Mouse (Mus musculus) testis, postnatal 10 days (tissue): ENCODE measurements around the gene Gm11096.
A peak's percentile ranks its signal among the peaks of the same experiment; 100 is the strongest.

Source experiments
- DNase-seq: peaks from one replicate; pipeline ENCODE4 v3.0.0; 2021; ENCODE audit warnings: low spot score

Gm11096 gene

DNA sequence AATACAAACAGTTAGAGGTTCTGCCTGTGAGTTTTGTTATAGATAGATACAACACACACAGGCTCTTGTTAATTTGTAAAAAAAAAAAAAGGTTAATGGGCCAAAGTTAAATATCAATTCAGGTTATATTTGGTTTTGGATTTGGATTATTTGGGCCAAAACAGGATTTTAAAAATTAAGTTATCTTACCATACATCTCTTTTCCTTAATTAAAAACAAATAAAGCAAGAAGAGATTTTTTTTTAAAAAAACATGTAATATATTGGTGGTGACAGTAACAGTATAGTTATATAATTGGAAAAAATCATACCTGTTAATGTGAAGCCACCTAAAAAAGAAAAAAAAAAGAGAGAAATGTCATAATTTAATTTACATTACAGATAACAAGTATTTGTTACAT lies at the start of gene Gm11096:
Gene Gm11096 (plus strand): TSS at position 301 of the 400 bp plus-strand sequence.
- no peak for DNase-seq

DNA sequence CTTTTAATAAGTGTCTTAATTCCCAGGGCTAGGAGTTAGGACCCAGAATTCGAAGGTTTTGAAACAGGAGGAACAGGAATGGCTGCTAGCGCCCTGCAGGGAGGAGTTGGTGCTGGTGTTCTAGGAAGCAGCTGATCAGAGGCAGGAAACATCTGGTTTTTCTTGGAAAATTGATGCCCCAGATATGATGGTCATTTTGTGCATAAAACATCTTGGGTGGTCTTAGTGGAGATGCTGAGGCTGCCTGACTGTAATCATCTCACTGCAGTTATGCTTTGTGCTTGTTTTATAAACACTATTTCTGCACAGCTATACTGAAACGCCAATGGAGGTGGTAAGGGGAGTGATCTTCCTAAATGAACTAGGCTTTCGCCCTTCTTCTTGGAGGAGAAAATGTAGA lies 48.5 kb upstream of the Gm11096 start:
- DNase-seq: no peak

DNA sequence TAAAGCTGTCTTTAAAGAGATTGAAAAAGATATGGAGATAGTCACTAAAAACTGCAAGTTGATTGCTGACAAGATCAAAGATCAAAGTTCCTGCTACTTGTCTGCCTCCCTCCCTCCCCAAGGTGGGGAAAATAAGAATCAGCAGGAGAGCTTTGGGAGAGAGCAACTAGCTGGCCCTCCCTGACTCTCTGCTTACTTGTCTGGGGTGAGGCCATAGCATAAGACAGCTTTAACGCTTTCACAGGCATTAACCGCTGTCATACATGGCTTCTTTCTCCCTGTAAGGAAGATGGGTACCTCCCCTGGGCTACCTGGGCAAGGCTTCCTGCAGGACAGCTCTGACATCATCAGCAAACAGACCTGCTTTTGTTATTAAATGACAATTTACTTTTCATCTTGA lies 47.4 kb upstream of the Gm11096 start:
- DNase-seq: no peak

DNA sequence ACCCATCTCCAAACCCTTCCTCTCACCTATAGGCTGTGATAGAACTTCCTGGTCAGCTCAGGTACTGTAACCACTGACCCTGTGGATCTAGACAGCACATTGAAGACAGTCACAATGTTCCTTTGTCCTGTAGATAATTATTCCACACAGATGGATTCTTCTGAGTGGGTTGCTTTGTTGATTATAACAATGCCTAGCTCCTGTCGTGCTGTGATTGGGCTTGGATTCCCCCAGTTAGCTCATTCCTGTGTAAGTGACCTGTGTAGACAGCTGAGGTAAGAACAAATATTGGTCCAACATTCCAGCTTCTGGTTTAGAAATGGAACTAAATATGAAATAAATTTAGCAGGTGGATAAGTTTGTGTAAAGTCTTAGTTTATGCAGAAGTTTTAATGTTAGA lies 44.1 kb upstream of the Gm11096 start:
- no peak for DNase-seq

DNA sequence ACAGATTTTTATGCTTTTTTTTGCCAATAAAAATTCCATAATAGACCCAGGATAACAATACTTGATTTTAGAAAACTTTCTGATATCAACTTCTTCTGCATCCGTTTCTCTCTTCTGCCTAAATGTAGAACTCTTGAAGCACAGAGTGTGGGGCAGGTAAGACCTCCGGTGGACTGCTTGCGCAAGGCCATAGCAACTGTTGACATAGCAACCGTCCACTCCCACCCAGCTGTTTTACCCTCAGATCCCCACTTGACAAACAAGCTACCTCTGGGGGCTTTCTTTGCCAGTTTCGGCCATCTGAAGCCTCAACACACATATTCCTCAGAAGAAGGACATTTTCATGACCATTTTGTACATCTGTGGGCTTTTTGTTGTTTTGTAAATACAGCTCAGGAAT lies 41.2 kb upstream of the Gm11096 start:
- DNase-seq: no peak

DNA sequence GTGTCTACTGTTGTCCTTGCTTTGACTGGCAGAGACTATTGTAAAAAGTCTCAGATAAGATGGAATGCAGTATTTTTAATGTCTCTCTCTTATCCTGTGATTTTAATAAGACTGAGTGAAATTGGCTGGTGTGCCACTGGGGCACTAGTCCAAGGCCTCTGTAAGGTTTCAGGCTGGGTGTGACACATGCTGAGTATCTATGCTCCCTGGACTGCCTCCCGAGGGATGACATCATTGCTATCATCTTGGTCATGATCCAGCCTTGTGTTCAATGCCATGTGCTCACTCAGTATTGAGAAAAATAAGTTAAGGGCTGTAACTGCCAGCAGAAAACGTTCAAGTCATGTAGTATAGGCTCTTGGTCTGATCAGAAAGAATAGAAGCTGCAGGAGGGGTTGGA lies 38.9 kb upstream of the Gm11096 start:
- peak; percentile 54 for DNase-seq

DNA sequence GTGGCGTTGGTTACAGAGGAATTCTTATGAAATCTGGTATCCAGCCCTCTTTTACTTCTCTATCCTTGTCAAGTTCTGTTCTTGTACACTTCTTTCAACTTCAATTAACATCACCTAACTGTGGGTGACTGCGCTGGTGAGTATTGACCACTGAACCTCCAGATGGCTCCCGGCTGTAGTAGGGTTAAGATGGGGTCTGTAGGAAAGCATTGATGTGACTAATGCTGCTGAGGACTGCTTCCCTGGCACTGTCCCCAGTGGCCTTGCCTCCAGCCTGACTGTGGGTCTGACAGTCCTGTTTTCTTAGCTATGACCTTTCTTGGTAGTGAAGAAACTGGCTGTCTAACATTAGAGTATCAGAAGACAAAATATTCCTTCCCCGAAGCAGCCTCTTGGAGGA lies 38.4 kb upstream of the Gm11096 start:
- DNase-seq: peak; percentile 49

DNA sequence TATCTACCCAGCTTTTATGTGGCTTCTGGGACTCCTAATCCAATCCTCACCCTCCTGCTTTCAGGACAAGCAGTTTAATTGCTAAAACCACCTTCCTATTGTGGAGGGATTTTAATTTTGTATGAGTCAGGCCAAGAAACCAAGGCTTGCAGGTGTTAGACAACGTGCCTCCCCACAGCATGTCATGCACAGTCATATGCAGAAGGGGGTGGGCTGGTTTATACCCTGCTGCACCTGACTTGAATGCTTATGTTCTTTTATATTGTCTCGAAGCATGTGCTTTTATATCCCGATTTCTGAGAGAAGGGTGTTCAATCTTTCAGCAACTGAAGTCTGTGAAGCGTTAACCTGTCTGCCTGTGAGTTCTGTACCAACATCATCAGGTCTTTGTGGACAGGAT lies 37.3 kb upstream of the Gm11096 start:
- DNase-seq: no peak

DNA sequence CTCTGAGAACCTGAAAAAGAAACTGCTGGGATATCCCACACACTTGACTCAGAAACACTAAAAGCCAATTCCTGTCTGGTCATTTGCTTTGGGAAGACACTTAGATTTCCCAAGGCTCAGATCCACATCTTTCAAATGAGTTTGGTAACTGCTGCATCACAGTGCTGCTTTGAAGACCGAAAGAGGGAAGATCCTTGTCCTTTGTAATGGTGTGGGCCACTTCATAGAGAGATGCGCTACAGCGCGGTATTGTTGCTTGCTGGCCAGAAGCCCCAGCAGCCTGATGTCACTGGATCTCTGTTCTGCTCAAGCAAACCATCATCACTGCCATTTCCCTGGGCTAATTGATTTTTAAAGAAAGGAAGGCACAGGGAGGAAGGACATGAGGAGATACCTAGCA lies 28.8 kb upstream of the Gm11096 start:
- no peak for DNase-seq

DNA sequence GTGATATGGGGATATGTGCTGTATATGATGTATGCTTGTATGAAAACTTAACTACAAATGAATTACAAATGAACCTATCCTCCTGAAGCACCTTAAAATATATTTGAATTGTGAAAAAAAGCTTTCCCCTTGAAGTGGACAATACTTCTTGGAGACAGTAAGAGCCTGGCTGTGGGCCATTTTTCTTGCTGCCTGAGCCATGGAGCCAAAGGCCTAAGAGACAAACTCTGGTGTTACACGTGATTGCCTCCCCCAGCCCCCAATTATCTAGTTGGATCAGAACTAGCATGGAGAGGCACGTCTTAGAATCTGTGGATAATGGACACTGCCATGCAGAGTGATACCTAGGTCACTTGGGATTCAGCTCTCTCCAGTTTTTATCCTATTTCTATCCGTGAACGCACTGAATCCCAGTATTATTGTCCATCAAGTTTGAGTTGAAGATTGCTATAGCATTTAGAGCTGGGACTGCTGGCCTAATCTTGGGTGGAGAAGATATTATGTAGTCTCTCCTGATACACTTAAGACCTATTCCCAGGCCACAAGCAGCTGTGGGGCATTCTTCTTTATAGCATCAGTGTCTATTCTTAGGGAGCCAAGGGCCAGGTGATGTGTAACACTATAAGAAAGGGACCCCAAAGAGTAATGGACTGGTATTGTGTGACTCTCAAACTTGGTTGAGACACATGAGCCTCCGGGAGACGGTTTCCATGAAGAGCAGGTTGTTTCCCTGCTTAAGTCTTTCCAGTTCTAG lies 25.0 kb upstream of the Gm11096 start:
- no peak for DNase-seq

DNA sequence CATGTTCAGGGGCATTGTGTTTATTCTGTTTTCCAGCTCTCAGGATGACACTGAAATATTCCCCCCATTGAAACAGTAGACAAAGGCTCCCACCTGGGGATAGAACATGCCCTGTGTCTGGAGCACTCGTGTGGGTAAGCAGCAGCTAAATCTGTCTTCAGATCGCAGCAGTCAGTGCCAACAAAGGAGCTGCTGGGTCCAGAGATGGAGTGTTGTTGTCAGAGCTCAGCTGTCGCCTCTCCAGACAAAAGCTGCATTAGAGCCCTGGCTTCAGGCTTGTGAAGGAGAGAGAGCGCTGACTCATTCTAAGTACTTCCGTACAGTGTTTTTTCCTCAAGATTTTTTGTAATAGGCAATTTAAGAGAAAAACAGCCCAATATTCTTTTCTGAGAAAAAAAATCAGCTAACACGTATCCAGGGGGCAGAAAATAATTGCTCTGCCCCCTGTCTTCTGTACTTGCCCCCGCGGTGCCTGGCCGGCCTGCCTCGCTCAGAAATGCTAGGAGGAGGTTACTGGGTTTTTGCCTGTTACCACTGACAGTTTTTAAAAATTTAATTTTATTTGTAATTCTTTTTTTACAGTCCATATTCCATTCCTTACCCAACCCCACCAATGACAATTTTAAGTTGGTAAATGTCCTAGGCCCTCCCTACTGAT lies 21.6 kb upstream of the Gm11096 start:
- DNase-seq: no peak

DNA sequence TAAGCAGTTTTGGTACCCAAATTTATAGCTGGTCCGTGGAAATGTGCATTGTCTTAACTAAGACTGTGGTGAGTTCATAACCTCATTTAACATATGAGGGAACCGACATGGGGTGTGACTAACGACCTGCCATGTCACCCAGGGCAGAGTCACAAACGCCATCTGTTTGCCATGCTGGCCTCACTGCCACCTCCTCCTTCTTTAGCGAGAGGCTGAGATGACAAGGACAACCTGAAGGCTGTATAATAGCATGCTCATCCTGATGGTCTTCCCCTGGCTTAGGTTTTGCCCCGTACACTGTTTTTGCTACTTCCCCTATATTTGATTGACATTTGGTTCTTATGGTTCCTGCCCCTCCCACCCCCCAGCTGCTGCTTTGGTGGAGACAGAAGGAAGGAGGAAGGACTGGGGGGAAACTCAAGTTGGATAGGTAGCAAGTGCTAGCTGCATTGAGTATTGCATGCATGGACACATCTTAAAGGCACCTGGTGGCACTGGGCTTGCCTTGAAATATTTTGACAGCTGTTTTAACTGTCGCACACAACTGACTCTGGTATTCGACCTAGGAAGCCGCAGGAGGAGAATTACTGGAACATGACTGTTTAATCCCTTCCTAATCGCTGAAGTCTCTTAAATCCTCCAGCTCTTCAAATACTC lies 17.2 kb upstream of the Gm11096 start:
- DNase-seq: no peak

DNA sequence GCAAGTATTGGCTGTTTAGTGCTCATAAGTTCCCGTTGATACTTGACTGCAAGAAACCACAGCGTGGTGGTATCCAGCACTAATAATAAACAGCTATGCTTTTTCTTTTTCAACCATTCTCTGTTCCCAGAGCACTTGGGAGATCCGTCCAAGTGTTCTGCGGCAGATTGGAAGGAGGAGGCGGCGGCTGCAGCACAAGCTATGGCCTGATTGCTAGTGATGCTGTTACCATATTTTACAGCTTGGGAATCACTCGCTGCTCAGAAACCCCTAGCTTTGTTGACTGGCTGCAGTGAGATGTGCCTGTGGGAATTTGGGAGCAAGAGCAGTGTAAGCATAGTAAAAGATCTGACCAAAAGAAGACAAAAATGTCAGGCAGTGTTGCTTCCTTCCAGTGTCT lies 14.3 kb upstream of the Gm11096 start:
- DNase-seq: no peak

DNA sequence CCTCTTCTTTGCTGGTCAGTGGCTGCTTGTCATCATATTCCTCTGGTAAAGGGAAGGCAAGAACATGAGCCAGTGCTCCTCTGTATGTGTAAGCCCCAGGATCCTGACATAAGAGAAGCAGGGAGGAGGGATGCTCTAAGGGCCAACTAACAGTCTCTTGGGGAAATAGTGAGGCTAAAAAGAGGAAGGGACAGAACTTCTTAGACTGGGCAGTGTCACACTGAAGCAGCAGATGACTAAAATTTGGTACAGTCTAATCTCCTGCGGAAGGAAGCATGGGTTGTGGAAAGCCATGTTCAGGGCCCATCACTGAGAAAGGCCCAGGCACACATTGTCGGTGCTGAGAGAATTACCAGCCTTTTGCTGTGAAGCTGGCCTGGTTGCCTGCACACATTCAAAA lies 8.8 kb upstream of the Gm11096 start:
- DNase-seq: no peak

DNA sequence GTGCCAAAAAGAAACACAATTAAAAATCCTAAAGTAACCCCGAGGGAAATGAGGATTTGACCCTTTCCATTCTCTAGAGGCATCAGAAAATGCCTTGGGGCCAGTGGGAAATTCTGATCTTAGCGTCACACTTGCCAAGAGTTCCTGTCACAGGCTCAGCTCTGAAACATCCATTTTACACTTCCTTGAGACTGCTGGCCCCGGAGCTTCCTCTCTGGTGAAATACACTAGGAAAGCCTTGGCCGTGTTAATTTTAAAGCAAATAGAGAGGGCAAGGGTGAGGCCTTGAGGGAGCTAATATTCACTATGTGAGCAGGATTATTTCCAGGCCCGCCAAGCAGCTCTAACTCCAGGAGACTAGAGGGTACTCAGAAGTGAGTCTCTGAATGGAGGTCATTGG lies 8.4 kb upstream of the Gm11096 start:
- DNase-seq: no peak

DNA sequence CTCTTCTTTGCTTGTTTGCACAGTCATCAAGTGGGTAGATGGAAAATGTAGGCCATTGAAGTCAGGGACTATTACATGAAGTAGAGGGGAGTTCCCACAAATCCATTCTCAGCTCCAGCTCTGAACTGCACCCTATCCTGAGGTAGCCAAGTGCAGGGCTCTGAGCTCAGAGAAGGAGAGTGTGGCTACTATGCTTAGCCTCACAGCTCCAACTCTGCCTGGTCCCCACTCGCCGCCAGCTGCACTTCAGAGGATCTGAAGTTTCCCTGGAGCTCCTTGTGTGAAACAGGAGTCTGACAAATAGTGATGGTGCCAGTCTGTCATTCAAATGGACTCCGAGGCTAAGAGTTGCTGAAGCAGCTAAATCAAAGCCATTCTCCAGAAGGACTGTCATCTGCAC lies 13.7 kb downstream of the Gm11096 start:
- no peak for DNase-seq

DNA sequence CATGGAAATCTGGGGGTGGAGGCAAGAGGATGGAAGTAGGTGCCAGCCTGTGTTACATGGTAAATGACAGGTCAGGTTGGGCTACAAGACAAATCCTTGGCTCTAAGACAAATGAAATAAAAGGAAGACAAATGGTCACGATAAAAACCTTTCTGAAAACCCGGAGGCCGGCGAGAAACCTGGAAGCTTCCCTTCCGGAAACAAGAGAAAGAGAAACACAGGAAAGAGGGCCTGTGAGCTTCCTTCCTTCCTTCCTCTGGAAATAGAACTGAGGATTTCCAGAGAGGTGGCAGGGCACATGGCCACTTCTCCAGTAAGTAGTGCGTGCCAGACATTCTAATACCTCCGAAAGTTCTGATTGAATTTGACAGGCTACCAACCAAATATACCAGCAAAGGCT lies 14.4 kb downstream of the Gm11096 start:
- DNase-seq: no peak

DNA sequence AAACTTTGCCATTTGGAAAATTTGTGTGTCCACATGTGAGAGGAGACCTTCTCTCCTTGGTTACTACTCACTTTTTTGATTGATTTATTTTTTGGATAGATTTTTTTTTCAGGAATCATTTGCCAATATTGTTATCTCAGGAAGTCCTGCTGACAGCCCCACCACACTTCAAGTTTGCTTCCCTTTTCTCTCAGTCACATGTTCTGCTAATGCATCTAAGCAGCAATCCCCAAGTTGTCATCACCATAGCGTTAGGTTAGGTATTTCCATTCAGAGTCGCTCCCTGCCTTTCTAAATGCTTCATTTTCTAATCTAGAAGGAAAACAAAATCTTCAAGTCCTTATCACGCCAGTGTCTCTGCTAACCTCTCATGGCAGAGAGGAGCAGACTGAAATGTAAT lies 17.8 kb downstream of the Gm11096 start:
- DNase-seq: no peak

DNA sequence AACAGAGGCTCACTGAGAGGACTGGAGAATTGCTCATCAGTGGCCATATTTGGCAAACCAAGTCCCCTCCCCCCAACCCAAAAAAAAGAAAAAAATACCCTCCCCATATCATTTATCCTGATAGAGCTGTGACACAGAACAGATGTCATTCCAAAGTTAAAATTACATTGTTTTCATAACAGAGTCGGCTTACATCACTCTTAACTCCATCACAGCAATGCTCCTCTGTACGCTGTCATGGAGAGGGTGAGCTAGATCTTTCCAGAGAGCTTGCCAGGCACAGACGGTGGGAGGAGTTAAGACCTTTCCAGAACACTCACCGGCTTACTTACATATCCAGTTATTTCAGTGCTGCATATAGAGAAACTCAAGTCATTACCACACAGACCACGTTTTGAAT lies 27.4 kb downstream of the Gm11096 start:
- no peak for DNase-seq

DNA sequence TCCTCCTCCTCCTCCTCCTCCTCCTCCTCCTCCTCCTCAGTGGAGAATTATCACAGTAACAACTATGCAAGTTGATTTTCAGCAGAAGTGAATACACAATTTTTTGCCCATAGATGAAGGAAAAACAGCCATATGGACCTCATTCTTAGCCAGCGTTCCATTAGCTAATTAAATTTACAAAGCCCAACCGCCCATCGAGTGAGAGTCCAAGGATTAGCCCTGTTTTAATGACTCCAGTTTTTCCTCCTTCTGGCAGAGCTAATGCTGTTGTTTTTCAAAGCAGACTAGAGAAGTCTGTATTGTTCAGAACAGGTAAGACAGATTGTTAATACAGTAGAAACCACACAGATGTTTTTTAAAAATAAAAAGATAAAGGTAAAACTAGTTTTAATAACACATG lies 31.8 kb downstream of the Gm11096 start:
- no peak for DNase-seq

DNA sequence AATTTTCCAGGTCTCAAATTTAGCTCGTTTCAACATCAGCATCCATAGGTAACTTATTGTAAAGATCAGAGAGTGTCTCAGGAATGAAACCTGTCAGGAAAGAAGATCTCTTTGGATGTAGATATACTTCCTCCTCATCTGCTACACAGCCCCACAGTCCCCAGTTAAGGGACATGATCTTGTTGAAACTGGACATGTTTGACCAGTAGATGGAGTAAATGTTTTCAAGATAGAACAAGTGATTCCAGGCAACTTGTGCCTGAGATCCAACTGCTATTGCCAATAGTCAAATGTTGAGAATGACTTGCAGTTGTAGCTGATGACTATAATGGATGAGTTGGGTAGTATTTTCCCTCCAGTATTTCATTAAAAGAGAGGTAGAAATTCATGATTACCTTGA lies 35.9 kb downstream of the Gm11096 start:
- DNase-seq: no peak

DNA sequence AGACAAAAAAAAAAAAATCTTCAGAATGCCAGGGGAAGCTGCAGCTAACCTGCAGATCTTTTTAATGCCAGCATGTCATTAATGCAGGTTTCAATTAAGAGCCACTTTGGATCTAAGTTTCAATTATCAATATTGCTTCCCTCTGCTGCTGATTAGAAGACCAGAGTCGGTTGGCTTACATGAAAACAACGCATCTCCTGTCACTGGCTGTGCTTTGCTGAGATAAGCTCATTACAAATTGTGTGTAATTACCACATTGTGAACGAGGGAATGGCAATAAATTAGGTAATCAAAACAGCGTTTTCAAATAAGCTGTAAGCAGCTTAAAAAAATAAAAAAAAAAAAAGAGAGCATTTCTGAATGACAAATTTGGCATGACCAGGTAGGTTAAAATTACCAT lies 38.2 kb downstream of the Gm11096 start:
- no peak for DNase-seq

DNA sequence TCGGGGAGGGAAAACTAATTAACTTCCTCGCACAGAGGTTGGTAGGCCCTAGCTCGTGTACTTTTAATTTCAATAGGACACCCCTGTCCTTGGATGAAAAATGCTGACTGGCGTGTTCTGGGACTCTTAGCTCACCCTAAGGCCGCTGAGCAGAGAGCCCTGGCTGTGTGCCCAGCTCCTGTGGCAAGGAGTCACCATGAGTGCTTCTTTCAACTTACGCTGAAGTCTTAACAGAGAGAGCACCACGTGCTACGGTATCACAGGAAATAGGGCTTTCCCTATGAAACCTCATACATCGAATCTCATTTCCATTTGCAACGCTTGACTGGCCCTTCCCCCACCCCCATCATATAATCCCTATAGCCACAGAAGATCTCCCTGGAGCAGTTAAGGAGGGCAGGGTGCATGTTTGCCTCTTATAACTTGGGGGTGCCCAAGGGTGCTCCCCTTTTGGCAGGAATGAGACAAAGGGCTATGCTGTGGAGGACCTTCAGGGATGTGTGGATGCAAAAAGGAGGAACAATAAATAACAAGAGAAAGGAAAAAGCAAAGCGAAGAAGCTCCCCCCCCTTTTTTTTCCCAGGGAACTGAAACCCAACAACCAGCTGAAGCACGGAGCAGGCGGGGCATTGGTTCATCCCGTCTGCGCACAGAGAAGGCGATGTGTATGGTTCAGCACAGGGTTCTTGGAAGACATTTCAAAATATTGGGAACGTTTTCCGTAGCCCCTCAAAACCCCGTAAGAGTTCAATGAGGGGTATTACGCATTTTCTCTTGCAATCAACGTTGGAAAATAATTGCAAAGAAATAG lies 39.0 kb downstream of the Gm11096 start:
- peak; percentile 81 for DNase-seq
